19 mouse cellular contexts compared by ENCODE assay signal in the genomic region with DNA sequence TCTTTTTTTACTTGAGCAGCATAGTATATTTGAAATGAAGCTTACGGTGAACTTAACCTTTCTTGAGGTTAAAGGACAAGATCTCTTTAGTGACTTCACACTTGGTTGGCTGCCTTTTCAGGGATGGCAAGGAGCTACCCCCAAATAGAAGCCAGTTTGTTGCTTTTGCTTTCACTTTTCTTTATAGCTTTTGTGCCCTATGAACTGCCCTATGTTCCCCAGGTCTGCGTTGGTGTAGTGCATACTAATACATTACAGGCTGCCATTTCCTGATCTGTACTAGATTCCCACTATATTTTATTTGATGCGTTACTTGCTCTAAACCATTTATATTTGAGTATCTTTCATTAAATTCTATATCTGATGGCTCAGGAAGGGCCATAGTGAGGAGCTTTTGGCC.
"Had no signal": no experiment of that assay in that cellular context is flagged by ENCODE, and none has a peak within 500 bp of the region (broad histone marks: within the 10 kb centered on the region; RNA-seq: fewer than 3 reads in every experiment).

No protein-coding gene starts in this region.

- H3K4me1 ChIP-seq: midbrain, embryonic 10.5 days; midbrain, embryonic 12.5 days; neural tube, embryonic 13.5 days; neural tube, embryonic 15.5 days had no signal

- H3K4me2 ChIP-seq: lung, embryonic 14.5 days; midbrain, embryonic 12.5 days; neural tube, embryonic 13.5 days; neural tube, embryonic 15.5 days had no signal

- H3K4me3 ChIP-seq: midbrain, embryonic 10.5 days; midbrain, embryonic 12.5 days; myocyte; neural tube, embryonic 13.5 days; neural tube, embryonic 15.5 days had no signal

- H3K9ac ChIP-seq: lung, embryonic 14.5 days; midbrain, embryonic 12.5 days; neural tube, embryonic 13.5 days; neural tube, embryonic 15.5 days had no signal

- H3K27ac ChIP-seq: midbrain, embryonic 10.5 days; midbrain, embryonic 12.5 days; neural tube, embryonic 13.5 days; neural tube, embryonic 15.5 days had no signal

- H3K9me3 ChIP-seq: midbrain, embryonic 10.5 days; midbrain, embryonic 12.5 days; neural tube, embryonic 13.5 days; neural tube, embryonic 15.5 days had no signal

- DNase-seq: lung, adult 18-20 months; lung, embryonic 14.5 days; lung, postnatal 10 days; lung, postnatal 4 days; midbrain, embryonic 14.5 days; retina, postnatal 1 day; right cerebral cortex, adult 18-20 months; right cerebral cortex, postnatal 25 days; right cerebral cortex, postnatal 4 days; spleen, adult 18-20 months; thymus, adult 18-20 months; thymus, postnatal 14 days; thymus, postnatal 36 days had no signal

- ATAC-seq: midbrain, embryonic 16.5 days had no signal

- H3K27me3 ChIP-seq: midbrain, embryonic 12.5 days; neural tube, embryonic 13.5 days; neural tube, embryonic 15.5 days had no signal
